Mouse (Mus musculus): Measurements from ENCODE around the gene Taf3.
A peak's percentile ranks its signal among the peaks of the same experiment; 100 is the strongest.

DNA sequence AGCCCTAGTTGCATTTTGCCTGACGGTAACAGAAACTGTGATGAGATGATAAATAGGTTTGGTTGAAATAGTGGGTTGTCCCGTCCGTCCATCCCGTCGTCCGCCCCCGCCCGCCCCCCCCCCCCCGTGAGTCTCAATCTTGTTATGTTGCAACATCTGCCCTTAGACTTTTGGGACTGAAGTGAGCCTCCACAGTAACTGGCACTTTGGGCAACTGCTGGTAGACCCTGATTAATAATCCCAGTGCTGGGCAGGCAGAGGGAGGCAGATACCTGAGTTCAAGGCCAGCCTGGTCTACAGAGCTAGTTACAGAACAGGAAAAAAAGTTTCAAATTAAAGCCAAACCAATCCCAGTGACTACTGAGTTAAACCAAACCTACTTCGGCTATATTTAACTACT is 1.1 kb upstream of the Taf3 start:
- no peak for TF ChIP-seq CTCF (IDR thresholded peaks at IDR 0.05; ENCODE audit: control insufficient read depth, insufficient read depth, insufficient read length)
- TF ChIP-seq MYOG (IDR thresholded peaks at IDR 0.05; ENCODE audit: control insufficient read depth, extremely low read depth, insufficient read length), result no peak
- peak; percentile 8 for TF ChIP-seq CEBPB (IDR thresholded peaks at IDR 0.05; ENCODE audit: low read depth)
- no peak for TF ChIP-seq USF1 (IDR thresholded peaks at IDR 0.05; ENCODE audit: low read depth)
- no peak for TF ChIP-seq MYOD1 (IDR thresholded peaks at IDR 0.05; ENCODE audit: control insufficient read depth, insufficient read length, low read depth)
- no peak for TF ChIP-seq FOSL1 (IDR thresholded peaks at IDR 0.05; ENCODE audit: insufficient read depth, low read length, poor library complexity, severe bottlenecking)
- TF ChIP-seq MAX (IDR thresholded peaks at IDR 0.05), result no peak
